Mouse (Mus musculus) stomach, postnatal 0 days (tissue): Measurements from ENCODE around the gene Fblim1.

Experiments used
- CTCF ChIP-seq: IDR thresholded peaks from 2 replicates; pipeline ENCODE4 v1.5.1; 2016; ENCODE audit warnings: antibody characterized with exemption, low read depth, mild to moderate bottlenecking, moderate library complexity
- EP300 ChIP-seq: optimal IDR thresholded peaks from 2 replicates; pipeline ENCODE3; 2016; ENCODE audit warnings: antibody characterized with exemption

DNA sequence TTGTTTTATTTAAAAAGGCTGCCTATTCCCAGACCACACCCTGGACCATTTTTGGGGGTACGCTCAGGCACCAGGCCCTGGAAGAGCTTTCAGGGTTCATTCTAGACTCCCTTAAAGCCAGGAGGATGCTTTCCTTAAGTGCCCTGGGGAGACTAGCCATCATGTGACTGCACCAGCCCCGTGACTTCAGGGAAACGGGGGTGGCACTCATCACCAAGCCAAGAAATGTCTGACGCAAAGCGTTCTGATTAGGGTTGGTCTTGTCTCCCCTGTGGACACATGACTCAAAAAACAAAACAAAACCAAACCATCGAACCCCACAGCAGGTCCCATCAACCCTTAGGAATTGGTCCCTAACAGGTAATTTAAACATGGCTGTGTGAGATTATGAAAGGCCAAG lies 45.4 kb upstream of the Fblim1 start:
- no peak for TF ChIP-seq CTCF
- no peak for TF ChIP-seq EP300
